Mouse (Mus musculus): Measurements from ENCODE around the gene Lmtk2. TPM values are rescaled to one million over a fixed set of nuclear protein-coding genes. Genes with fewer than 3 reads are reported as not detected.
A peak's percentile ranks its signal among the peaks of the same experiment; 100 is the strongest.

Gene Lmtk2
- total and polyA plus RNA-seq, 2 experiments from 2014 or later: 7.1 to 58.8 TPM

DNA sequence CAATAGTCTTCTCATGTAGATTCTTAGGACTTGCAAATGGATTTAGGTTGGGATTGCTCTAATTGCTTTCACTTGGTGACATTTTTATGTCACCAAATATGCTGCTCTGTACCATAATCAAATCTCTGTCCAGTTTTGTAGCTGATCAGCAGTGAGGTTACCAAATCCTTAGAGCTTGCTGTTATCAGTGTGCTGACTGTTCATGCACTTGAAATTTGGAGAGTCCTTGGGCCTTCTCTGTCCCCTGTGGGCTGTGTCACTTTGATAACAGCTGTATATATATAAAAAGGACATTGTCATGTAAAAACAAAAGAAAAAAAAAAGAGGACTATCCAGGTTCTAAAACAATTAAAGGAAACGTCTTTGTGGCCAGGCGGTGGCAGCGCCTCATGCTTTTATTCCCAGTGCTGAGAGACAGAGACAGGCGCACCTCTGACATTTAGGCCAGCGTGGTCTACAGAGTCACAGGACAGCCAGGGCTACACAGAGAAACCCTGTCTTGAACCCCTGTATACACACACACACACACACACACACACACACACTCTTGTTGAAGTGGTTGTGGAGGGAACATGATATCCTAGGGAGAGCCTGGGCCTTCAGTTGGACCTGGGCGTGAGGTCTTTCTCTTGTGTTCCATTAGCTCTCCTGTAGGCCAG lies 5.4 kb downstream of the Lmtk2 start:
- H3K4me3 ChIP-seq (ENCODE audit: low read length): no peak overlapping the region
- 0 out of 2 replicates have a peak, but pooled peaks cover 5% of the 10 kb centered on the region for H3K4me1 ChIP-seq (ENCODE audit: insufficient read depth, low read length)
- 72% methylated on average over 6 of the region's 6 CpGs for WGBS
- H3K36me3 ChIP-seq (ENCODE audit: insufficient read depth, low read length): no peaks in the 10 kb centered on the region
- no peaks in the 10 kb centered on the region for H3K9me3 ChIP-seq (ENCODE audit: low read length)
- H3K4me2 ChIP-seq (ENCODE audit: low read depth, low read length): no peak overlapping the region
- H3K27ac ChIP-seq: no peak overlapping the region
- DNase-seq (ENCODE audit: low spot score): no peak
- no peak overlapping the region for H3K9ac ChIP-seq (replicated peaks; ENCODE audit: low read length)
- no peak for TF ChIP-seq CTCF (IDR thresholded peaks at IDR 0.05; ENCODE audit: low read depth)
- H3K27me3 ChIP-seq (ENCODE audit: insufficient read depth, low read length): no peaks in the 10 kb centered on the region
- ATAC-seq: no peak

DNA sequence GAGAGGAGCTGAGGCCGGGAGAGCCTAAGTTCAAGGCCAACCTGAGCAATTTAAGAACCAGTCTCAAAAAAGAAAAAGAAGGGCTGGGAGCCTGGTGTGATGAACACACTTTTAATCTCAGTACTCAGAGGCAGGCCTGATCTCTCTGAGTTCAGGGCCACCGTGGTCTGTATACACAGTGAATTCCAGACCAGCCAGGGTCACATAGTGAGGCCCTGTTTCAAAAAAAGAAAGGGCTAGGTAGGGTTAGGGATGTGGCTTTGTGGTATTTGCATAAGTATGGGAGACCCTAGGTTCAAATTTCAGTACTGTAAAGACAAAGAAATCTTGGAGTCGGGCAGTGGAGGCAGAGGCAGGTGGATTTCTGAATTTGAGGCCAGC lies 5.9 kb downstream of the Lmtk2 start:
- Histone ChIP-seq H3K4me3 (ENCODE audit: low read length) (no peak overlapping the region), H3K36me3 (ENCODE audit: insufficient read depth, low read length) (no peaks in the 10 kb centered on the region), H3K27ac (no peak overlapping the region), H3K4me2 (ENCODE audit: low read depth, low read length) (no peak overlapping the region), H3K9ac (replicated peaks; ENCODE audit: low read length) (no peak overlapping the region), H3K9me3 (ENCODE audit: low read length) (no peaks in the 10 kb centered on the region), H3K4me1 (ENCODE audit: insufficient read depth, low read length) (0 out of 2 replicates have a peak, but pooled peaks cover 5% of the 10 kb centered on the region), H3K27me3 (ENCODE audit: insufficient read depth, low read length) (no peaks in the 10 kb centered on the region)
- ATAC-seq (no peak), DNase-seq (ENCODE audit: low spot score) (no peak)
- TF ChIP-seq CTCF (IDR thresholded peaks at IDR 0.05; ENCODE audit: low read depth): no peak
- WGBS: 89% methylated on average over 3 of the region's 3 CpGs

DNA sequence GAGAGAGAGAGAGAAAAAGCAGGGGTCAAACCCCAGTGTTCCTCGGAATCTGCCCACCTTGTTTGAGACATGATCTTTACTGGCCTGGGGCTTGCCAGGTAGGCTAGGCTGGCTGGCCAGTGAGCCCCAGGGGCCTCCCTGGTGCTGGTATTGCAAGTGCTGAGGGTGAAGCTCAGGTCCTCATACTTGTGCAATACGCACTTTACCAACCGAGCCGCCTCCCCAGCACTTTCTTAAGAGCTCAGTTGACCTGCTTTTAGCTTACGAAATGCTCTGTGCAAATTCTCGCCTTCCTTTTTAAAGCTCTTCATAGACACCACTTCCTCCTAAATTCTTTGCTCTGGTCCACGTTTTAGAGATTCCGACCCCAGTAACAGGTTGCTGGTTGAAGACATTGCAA lies 9.0 kb downstream of the Lmtk2 start:
- no peak for DNase-seq (ENCODE audit: low spot score)
- no peak for TF ChIP-seq CTCF (IDR thresholded peaks at IDR 0.05; ENCODE audit: low read depth)
- Histone ChIP-seq H3K4me2 (ENCODE audit: low read depth, low read length) (no peak overlapping the region), H3K27me3 (ENCODE audit: insufficient read depth, low read length) (no peaks in the 10 kb centered on the region), H3K9me3 (ENCODE audit: low read length) (no peaks in the 10 kb centered on the region), H3K9ac (replicated peaks; ENCODE audit: low read length) (no peak overlapping the region), H3K4me1 (ENCODE audit: insufficient read depth, low read length) (no peaks in the 10 kb centered on the region), H3K4me3 (ENCODE audit: low read length) (no peak overlapping the region), H3K27ac (no peak overlapping the region), H3K36me3 (ENCODE audit: insufficient read depth, low read length) (no peaks in the 10 kb centered on the region)
- WGBS: 93% methylated on average over 8 of the region's 8 CpGs
- ATAC-seq: no peak

DNA sequence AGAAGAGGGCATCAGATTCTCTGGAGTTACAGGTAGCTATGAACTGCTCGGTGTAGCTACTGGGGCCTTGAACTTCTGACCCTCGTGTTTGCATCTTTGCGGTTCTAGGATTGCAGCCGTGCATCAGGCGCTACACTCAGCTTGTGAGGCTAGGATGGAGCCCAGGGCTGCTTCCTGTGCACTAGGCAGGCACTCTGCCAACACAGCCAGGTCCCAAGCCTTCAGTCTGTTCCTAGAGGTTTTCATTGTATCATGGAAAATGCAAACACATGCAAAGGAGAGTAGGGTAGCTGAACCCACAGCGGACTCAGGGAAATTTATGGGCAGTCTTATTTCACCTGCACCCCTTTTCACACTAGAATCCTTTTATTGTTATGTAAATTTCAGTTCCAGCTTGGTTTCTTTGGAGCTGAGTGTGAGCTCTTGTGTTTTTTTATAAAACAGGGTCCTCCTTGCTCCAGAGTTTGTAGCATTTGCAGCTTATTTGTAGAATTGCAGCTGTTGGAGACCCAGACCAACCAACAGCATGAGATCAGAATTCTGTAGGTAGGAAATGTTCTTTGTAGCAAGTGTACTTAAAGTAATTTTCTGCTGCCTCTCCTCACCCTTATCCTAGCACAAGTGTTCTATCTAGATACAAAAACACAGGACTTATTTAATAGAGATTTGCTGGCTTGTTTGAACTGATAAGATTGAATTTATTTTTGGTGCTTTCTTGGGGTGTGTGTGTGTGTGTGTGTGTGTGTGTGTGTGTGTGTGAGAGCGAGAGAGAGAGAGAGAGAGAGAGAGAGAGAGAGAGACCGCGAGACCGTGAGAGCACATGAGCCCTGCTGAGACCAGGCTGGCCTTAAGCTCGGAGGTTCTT lies 12.6 kb downstream of the Lmtk2 start:
- Histone ChIP-seq H3K4me2 (ENCODE audit: low read depth, low read length) (no peak overlapping the region), H3K27ac (no peak overlapping the region), H3K36me3 (ENCODE audit: insufficient read depth, low read length) (no peaks in the 10 kb centered on the region), H3K4me1 (ENCODE audit: insufficient read depth, low read length) (no peaks in the 10 kb centered on the region), H3K9ac (replicated peaks; ENCODE audit: low read length) (no peak overlapping the region), H3K4me3 (ENCODE audit: low read length) (no peak overlapping the region), H3K9me3 (ENCODE audit: low read length) (no peaks in the 10 kb centered on the region), H3K27me3 (ENCODE audit: insufficient read depth, low read length) (no peaks in the 10 kb centered on the region)
- no peak for TF ChIP-seq CTCF (IDR thresholded peaks at IDR 0.05; ENCODE audit: low read depth)
- DNase-seq (ENCODE audit: low spot score) (no peak), ATAC-seq (no peak)
- WGBS: 63% methylated on average over 11 of the region's 11 CpGs

DNA sequence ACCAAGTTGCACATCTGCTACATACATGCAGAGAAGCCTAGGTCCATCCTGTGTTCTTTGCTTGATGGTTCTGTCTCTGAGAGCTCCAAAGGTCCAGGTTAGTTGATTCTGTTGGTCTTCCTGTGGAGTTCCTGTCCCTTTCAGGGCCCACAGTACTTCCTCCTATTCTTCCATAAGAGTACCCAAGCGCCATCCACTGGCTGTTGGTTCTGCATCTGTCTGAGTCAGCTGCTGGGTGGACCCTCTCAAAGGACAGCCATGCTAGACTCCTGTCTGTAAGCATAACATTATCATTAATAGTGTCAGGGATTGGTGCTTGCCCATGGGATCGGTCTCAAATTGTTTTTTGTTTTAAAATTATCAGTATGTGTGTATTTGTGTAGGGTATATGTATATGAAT lies 13.8 kb downstream of the Lmtk2 start:
- Histone ChIP-seq H3K4me2 (ENCODE audit: low read depth, low read length) (no peak overlapping the region), H3K36me3 (ENCODE audit: insufficient read depth, low read length) (no peaks in the 10 kb centered on the region), H3K9ac (replicated peaks; ENCODE audit: low read length) (no peak overlapping the region), H3K9me3 (ENCODE audit: low read length) (no peaks in the 10 kb centered on the region), H3K4me1 (ENCODE audit: insufficient read depth, low read length) (no peaks in the 10 kb centered on the region), H3K27ac (no peak overlapping the region), H3K27me3 (ENCODE audit: insufficient read depth, low read length) (no peaks in the 10 kb centered on the region), H3K4me3 (ENCODE audit: low read length) (no peak overlapping the region)
- DNase-seq (ENCODE audit: low spot score): no peak
- ATAC-seq: no peak
- 86% methylated on average over 2 of the region's 2 CpGs for WGBS
- 0 out of 2 replicates have a peak, but pooled peaks have one; percentile 6 for TF ChIP-seq CTCF (IDR thresholded peaks at IDR 0.05; ENCODE audit: low read depth)

DNA sequence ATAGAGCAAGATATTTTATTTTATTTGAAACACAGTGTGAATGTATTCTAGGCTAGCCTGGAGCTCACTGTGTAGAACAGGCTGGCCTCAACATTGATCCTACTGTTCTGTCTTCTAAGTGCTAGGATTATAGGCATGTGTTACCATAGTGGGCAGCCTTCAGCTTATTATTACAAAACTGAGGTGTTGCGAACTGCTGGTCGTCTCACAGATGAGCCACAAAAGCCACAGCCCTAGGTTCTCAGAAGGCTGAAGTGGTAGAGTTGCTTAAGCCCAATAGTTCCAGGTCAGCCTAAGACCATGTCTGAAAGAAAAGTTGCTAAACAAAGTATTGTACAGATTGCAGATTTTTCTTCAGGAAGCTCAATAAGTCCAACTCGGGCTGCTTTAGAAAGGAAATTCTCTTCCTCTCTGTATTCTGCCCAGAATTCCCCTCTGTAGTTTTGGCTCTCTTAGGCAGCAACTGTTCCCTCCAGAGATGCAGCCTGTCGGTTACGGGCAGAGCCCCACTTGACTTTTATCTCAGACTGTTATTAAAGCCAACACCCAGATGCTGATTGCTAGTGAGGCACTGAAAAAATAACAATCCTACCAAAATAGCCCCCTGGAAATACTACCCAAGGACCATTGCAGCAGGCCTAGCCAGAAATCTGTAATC lies 14.9 kb downstream of the Lmtk2 start:
- Histone ChIP-seq H3K27ac (no peak overlapping the region), H3K4me1 (ENCODE audit: insufficient read depth, low read length) (no peaks in the 10 kb centered on the region), H3K4me3 (ENCODE audit: low read length) (no peak overlapping the region), H3K9me3 (ENCODE audit: low read length) (no peaks in the 10 kb centered on the region), H3K9ac (replicated peaks; ENCODE audit: low read length) (no peak overlapping the region), H3K4me2 (ENCODE audit: low read depth, low read length) (no peak overlapping the region), H3K36me3 (ENCODE audit: insufficient read depth, low read length) (no peaks in the 10 kb centered on the region), H3K27me3 (ENCODE audit: insufficient read depth, low read length) (no peaks in the 10 kb centered on the region)
- ATAC-seq (no peak), DNase-seq (ENCODE audit: low spot score) (no peak)
- WGBS: 74% methylated on average over 5 of the region's 5 CpGs
- TF ChIP-seq CTCF (IDR thresholded peaks at IDR 0.05; ENCODE audit: low read depth): no peak

All from hindbrain, postnatal 0 days (tissue).